Mouse (Mus musculus) colon, adult 2 months (tissue): ENCODE results near the gene Tmsb15b2. TPM values are rescaled to one million over a fixed set of nuclear protein-coding genes. Genes with fewer than 3 reads are reported as not detected.

Experiments used
- polyA plus RNA-seq: library from polyadenylated mRNA; depleted of rRNA; stranded (reverse); fragments of >200 nt; gene quantifications from 2 replicates; pipeline ENCODE4 v1.2.3, GENCODE M21; 2012; rRNA removed

Gene Tmsb15b2
- not detected in 2 replicates for polyA plus RNA-seq

DNA sequence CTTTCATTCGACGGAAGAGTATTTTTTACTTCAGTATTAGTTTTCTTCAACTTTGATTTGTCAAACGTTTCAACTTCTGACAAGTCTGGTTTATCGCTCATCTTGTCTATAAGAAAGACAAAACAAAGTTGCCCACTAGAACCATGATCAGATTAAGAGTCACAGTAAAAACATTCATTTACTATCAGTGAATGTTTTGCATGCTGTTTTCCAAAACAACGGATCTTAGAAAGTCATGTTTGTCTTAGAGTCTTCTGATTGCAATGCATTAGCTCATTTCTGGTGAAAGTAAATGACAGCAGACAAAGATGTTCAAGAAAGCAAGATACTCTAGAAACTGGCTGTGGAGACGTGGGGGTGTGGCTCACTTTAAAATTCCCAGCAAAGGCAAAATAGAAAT lies at the start of gene Tmsb15b2:
TSS of gene Tmsb15b2 (minus strand) at position 101 of the 400 bp plus-strand sequence.

DNA sequence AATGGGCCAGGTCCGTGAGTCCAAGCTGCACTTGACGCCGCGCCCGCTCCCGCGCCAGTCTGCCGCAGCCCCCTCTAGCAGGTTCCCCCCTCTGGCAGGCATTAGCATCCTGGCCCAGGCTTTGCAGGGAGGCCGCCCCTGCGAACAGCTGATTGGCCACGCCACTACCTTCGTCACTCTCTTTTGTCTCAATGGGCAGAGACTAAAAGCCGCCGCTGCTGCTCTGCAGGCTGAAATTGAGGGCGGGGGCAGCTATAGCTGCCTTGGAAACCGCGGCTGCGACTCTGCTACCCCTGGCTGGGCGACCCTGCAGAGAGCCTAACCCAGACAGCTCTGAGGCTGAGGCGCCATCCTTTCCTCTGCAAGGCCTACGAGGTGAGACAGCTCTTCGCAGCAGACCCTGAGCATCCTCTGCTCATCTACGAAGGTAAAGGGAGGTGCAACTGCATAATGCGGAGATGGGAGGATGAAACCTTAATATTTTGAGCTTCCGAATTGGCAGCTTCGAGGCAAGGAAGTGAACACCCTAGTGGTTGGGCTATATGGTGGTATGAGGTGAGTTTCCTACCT lies 17.8 kb upstream of the Tmsb15b2 start, which contains the start of gene Zcchc18:
TSS of gene Zcchc18 (plus strand) at position 178 of the 570 bp plus-strand sequence.

DNA sequence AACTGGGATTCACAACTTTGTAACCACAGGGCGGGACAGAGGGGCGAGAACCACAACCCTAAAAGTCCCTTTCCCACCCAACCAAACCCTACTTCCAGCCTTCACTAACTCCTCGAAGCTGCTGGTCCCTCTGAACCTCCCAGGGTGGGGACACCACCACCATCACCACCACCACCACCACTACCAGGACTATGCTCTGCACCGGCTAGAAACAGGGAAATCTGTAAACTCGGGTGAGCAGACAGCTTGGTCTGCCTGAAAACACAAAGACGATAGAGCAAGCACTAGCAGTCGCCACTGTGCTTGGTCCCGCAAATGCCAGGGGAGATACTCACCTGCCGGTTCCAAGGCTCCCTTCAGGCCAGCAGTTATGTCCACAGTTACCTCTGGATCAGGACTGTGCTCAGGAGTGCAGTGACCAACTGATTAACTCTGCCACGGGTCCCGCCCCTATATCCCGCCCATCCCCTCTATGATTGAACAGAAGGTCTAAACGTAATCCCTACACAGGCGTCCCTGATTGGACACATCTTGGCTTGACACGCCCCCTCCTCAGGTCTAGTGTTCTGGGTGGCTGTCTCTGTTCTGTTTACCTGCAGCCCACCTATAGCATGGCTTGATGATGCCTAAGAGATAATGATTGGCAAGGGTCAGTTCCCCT lies 1.3 kb upstream of the Tmsb15b2 start, which contains the start of the genes Tmsb15l and Tmsb15b1:
TSS of gene Tmsb15l (minus strand) at position 446 of the 661 bp plus-strand sequence.
TSS of gene Tmsb15b1 (minus strand) at position 451 of the 661 bp plus-strand sequence.

DNA sequence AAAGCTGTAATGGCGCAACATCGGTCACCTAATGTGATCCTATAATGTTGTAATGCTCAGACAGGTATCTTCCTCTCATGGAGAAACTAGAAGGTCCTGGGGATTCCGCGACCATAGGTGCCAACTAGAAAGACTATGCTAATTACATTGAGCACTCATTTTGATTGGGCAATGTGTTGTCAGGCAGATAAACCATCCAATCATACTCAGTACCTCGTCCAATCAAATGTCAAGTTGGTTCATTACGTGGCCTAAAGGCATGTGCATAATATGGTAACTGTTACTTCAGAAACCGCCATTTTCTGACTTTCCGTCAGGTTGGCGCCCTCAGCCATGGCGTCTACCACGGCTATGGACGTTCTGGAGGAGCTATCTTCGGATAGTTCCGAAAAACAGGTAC lies 48.3 kb downstream of the Tmsb15b2 start, which contains the start of gene H2bfm:
TSS of gene H2bfm (plus strand) at position 295 of the 400 bp plus-strand sequence.

Other genes with a start within 250 kb of the Tmsb15b2 start
- gene Morf4l2, start 231.8 kb downstream of the Tmsb15b2 start, polyA plus RNA-seq = 19.8 and 29.0 TPM in 2 replicates
- not detected in 2 replicates for gene Glra4, start 195.4 kb downstream of the Tmsb15b2 start, polyA plus RNA-seq
- gene Plp1, start 152.8 kb downstream of the Tmsb15b2 start, polyA plus RNA-seq = 3.8 and 5.6 TPM in 2 replicates
- 0.06 and 0.07 TPM in 2 replicates for gene Rab9b, start 106.7 kb downstream of the Tmsb15b2 start, polyA plus RNA-seq
- gene H2bfm, start 48.2 kb downstream of the Tmsb15b2 start, polyA plus RNA-seq = not detected in 2 replicates
- not detected in 2 replicates for gene Tmsb15l, start 1.4 kb upstream of the Tmsb15b2 start, polyA plus RNA-seq
- gene Tmsb15b1, start 1.4 kb upstream of the Tmsb15b2 start, polyA plus RNA-seq = 0.49 TPM in 1 of 2 replicates, not detected in the other
- 1.1 and 1.5 TPM in 2 replicates for gene Zcchc18, start 17.7 kb upstream of the Tmsb15b2 start, polyA plus RNA-seq
- gene Slc25a53, start 62.8 kb upstream of the Tmsb15b2 start, polyA plus RNA-seq = 2.7 and 3.4 TPM in 2 replicates
- gene Fam199x, start 74.1 kb upstream of the Tmsb15b2 start, polyA plus RNA-seq = 0.67 and 0.81 TPM in 2 replicates
- gene Esx1, start 146.6 kb upstream of the Tmsb15b2 start, polyA plus RNA-seq = not detected in 2 replicates